Mouse (Mus musculus) G1E (cell line): ENCODE data around the gene Sema5a.

Experiments
- CTCF ChIP-seq: IDR thresholded peaks from 2 replicates; pipeline ENCODE4 v1.5.1; 2012; ENCODE audit warnings: low read depth, low read length, inconsistent platforms, mixed read lengths
- GATA1 ChIP-seq: IDR thresholded peaks from 2 replicates; pipeline ENCODE4 v1.6.1; 2012; ENCODE audit warnings: borderline replicate concordance, low read length, inconsistent platforms, mixed read lengths
- GATA2 ChIP-seq: IDR thresholded peaks from 2 replicates; pipeline ENCODE4 v1.6.1; 2012; ENCODE audit warnings: low read depth, low read length, inconsistent platforms, borderline replicate concordance
- POLR2AphosphoS5 ChIP-seq: IDR thresholded peaks from 2 replicates; pipeline ENCODE4 v1.6.1; 2012; ENCODE audit warnings: low read depth, low read length, inconsistent platforms; ENCODE audit not compliant: insufficient replicate concordance
- TAL1 ChIP-seq: conservative IDR thresholded peaks from 2 replicates; pipeline ENCODE4 v1.6.1; 2012; ENCODE audit warnings: low read depth, low read length, inconsistent platforms, mixed read lengths

DNA sequence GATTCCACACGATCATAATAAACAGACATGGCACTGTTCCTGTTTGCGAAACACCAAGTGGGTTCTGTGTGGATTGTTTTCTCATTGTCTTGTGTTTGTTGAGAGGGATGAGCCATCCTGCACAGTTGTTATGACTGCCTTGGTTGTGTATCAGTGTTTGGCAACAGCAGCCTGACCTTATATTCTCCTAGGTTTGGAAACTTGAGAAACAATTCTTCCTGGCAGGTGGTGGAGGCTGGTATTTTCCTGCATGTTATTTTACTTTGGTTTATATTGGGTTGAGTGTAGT, 292.8 kb downstream of the Sema5a start:
- TF ChIP-seq CTCF, result no peak
- no peak for TF ChIP-seq GATA1
- no peak for TF ChIP-seq POLR2AphosphoS5
- TF ChIP-seq TAL1, result no peak
- no peak for TF ChIP-seq GATA2
